Mouse (Mus musculus): Measurements from ENCODE around the gene Olfr424. TPM values are rescaled to one million over a fixed set of nuclear protein-coding genes. Genes with fewer than 3 reads are reported as not detected.

The Olfr424 gene
- not detected in 2 replicates for total RNA-seq (2023)

DNA sequence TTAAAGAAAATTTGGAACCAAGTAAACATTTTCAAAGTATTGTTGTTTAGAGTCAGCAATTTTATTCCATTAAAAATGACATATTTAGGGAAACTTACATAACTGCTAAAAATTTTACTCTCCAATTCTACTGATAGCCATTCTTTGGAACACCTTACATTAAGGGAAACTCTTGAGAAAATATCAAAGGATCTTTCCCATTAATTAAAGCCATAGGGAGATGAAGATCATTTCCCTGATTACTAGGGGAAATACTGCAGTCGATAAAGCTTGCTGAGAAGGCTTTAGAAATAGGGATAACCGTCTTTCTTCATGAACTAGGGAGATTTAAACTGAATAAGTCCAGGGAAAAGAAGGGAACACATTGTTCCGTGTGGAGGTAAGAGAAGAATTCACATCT is at the start of gene Olfr424:
Gene Olfr424 (plus strand): TSS at position 301 of the 400 bp plus-strand sequence.

GRCm38 (mm10) chr1:174084031-174084430 is 47.3 kb upstream of the Olfr424 start, which contains the start of gene Olfr429:
Gene Olfr429 (plus strand): TSS chr1:174084331.

DNA sequence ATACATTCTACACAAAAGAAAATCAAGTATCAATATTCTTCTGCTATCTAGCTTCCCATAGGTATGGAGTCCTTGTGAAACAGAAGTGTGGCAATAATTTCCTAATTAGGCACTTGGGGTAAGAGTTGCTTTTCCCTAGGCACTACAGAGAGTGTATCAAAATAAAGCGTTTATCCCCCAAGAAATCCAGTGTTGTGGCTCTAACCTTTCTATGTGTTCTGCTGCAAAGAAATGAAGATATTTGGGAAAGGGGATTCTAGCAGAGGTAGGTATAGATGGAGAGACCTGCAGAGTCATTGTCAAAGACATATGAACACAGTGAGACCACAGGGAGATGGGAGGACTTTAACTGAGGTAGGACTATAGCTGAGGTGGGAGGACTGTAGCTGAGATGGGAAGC is 34.7 kb upstream of the Olfr424 start, which contains the start of gene Olfr427:
Gene Olfr427 (plus strand): TSS at position 301 of the 400 bp plus-strand sequence.

GRCm38 (mm10) chr1:174121062-174121461 is 10.3 kb upstream of the Olfr424 start, which contains the start of gene Olfr231:
Gene Olfr231 (minus strand): TSS chr1:174121162.

GRCm38 (mm10) chr1:174155333-174155732 is 24.0 kb downstream of the Olfr424 start, which contains the start of gene Olfr420:
Gene Olfr420 (plus strand): TSS chr1:174155633.

GRCm38 (mm10) chr1:174172605-174173004 is 41.3 kb downstream of the Olfr424 start, which contains the start of gene Spta1:
Gene Spta1 (plus strand): TSS chr1:174172776.

Other genes starting within 250 kb of the Olfr424 start
- 7.9 and 12.3 TPM in 2 replicates for gene Ifi211, start 218.5 kb upstream of the Olfr424 start, total RNA-seq (2023)
- 30.7 and 32.2 TPM in 2 replicates for gene Mndal, start 189.0 kb upstream of the Olfr424 start, total RNA-seq (2023)
- gene Ifi203, start 188.8 kb upstream of the Olfr424 start, total RNA-seq (2023): 15.4 and 23.1 TPM in 2 replicates
- not detected in 2 replicates for gene Ifi202b, start 148.8 kb upstream of the Olfr424 start, total RNA-seq (2023)
- gene Ifi205, start 99.7 kb upstream of the Olfr424 start, total RNA-seq (2023): 2.4 and 6.3 TPM in 2 replicates
- gene Olfr433, start 90.8 kb upstream of the Olfr424 start, total RNA-seq (2023): not detected in 2 replicates
- gene Olfr432, start 82.3 kb upstream of the Olfr424 start, total RNA-seq (2023): not detected in 2 replicates
- gene Olfr430, start 64.9 kb upstream of the Olfr424 start, total RNA-seq (2023): not detected in 2 replicates
- gene Olfr429, start 47.2 kb upstream of the Olfr424 start, total RNA-seq (2023): not detected in 2 replicates
- gene Olfr427, start 34.6 kb upstream of the Olfr424 start, total RNA-seq (2023): not detected in 2 replicates
- gene Olfr231, start 10.4 kb upstream of the Olfr424 start, total RNA-seq (2023): not detected in 2 replicates
- not detected in 2 replicates for gene Olfr420, start 24.1 kb downstream of the Olfr424 start, total RNA-seq (2023)
- 0.98 and 2.2 TPM in 2 replicates for gene Spta1, start 41.3 kb downstream of the Olfr424 start, total RNA-seq (2023)
- not detected in 2 replicates for gene Olfr419, start 120.5 kb downstream of the Olfr424 start, total RNA-seq (2023)
- gene Mptx1, start 199.0 kb downstream of the Olfr424 start, total RNA-seq (2023): not detected in 2 replicates
- not detected in 2 replicates for gene Olfr417, start 233.6 kb downstream of the Olfr424 start, total RNA-seq (2023)